Mouse (Mus musculus) bone marrow macrophage, adult 2 months (primary cell): Measurements from ENCODE around the gene Prkar2a. TPM values are rescaled to one million over a fixed set of nuclear protein-coding genes. Genes with fewer than 3 reads are reported as not detected.

Source experiments
- H3K27ac ChIP-seq: 2 replicates; pipeline ENCODE4 v1.5.1; 2012; ENCODE audit warnings: low read depth, low read length; ENCODE audit not compliant: insufficient read depth
- H3K4me1 ChIP-seq: 2 replicates; pipeline ENCODE4 v1.6.1; 2012; ENCODE audit warnings: low read length; ENCODE audit not compliant: control insufficient read depth, insufficient read depth
- H3K4me3 ChIP-seq: 2 replicates; pipeline ENCODE4 v1.5.1; 2012; ENCODE audit warnings: mild to moderate bottlenecking, low read length, moderate library complexity; ENCODE audit not compliant: insufficient read depth
- CTCF ChIP-seq: IDR thresholded peaks from 2 replicates; pipeline ENCODE4 v1.5.1; 2012; ENCODE audit warnings: low read depth, mild to moderate bottlenecking, low read length, moderate library complexity
- POLR2A ChIP-seq: IDR thresholded peaks from 2 replicates; pipeline ENCODE4 v1.6.1; 2012; ENCODE audit warnings: mild to moderate bottlenecking, low read depth, low read length, borderline replicate concordance
- polyA plus RNA-seq: library from polyadenylated mRNA; stranded (reverse); fragments of >200 nt; gene quantifications from 2 replicates; pipeline ENCODE4 v1.2.4, GENCODE M21; 2012; ENCODE audit not compliant: missing spikeins, insufficient read depth, insufficient read length

Prkar2a gene
- polyA plus RNA-seq, 1 experiment = 37.6 TPM

DNA sequence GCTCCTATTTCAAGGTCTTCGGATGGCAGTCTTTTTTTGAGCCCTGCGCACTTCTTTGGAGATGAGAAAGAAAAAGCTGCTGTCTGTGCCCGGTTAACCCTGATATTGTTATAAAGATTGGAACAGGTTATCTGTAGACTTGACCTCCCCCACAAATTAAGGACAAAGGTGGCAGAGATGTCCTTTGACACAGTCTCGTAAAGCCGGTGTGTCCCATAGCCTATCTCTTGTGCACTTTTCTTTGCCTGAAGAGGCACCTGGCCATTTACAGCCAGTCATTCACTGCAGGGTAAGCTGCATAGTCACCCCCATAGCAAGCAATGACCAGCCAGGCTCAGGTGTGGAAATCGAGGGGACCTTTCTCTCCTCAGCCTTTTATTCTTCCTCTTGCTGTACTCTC lies 26.5 kb upstream of the Prkar2a start:
- peaks cover 4% of the 10 kb centered on the region for H3K4me1 ChIP-seq
- peak overlapping the region; percentile 98 for H3K4me3 ChIP-seq
- TF ChIP-seq POLR2A (no peak), CTCF (no peak)
- H3K27ac ChIP-seq = no peak overlapping the region

- no peaks in the 10 kb centered on the region for H3K4me1 ChIP-seq
- no peak overlapping the region for H3K4me3 ChIP-seq
- TF ChIP-seq CTCF = no peak
- no peak for TF ChIP-seq POLR2A
- no peak overlapping the region for H3K27ac ChIP-seq
Measured at GRCm38 (mm10) chr9:108669875-108670274, 19.2 kb upstream of the Prkar2a start.

DNA sequence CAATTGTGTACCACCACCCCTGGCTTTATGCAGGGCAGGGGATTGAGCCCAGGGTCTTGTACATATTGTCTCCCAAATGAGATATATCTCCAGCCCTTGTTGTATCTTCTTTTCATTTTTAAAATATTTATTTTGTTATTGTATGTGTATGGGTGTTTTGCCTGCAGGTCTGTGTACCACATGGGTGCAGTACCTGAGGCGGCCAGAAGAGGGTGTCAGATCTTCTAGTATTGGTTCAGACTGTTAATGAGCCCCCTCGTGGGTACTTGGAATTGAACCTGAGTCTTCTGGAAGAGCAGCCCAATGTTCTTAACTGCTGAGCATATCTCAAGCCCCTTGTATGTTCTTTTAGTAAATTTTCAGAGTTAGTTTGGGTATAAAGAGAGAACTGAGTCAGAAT lies 16.0 kb upstream of the Prkar2a start:
- Histone ChIP-seq H3K4me3 (no peak overlapping the region), H3K27ac (no peak overlapping the region), H3K4me1 (no peaks in the 10 kb centered on the region)
- TF ChIP-seq POLR2A = no peak
- 0 out of 2 replicates have a peak, but pooled peaks have one; percentile 32 for TF ChIP-seq CTCF

GRCm38 (mm10) chr9:108680026-108680425 lies 9.1 kb upstream of the Prkar2a start:
- Histone ChIP-seq H3K4me3 (no peak overlapping the region), H3K4me1 (no peaks in the 10 kb centered on the region), H3K27ac (no peak overlapping the region)
- TF ChIP-seq POLR2A = no peak
- TF ChIP-seq CTCF = no peak

GRCm38 (mm10) chr9:108686475-108686887 lies 2.6 kb upstream of the Prkar2a start:
- no peak overlapping the region for H3K4me3 ChIP-seq
- TF ChIP-seq POLR2A (no peak), CTCF (no peak)
- no peak overlapping the region for H3K27ac ChIP-seq
- H3K4me1 ChIP-seq = peaks cover 7% of the 10 kb centered on the region

GRCm38 (mm10) chr9:108687181-108687580 lies 1.9 kb upstream of the Prkar2a start:
- Histone ChIP-seq H3K27ac (no peak overlapping the region), H3K4me1 (peaks cover 7% of the 10 kb centered on the region), H3K4me3 (no peak overlapping the region)
- no peak for TF ChIP-seq CTCF
- TF ChIP-seq POLR2A = no peak

DNA sequence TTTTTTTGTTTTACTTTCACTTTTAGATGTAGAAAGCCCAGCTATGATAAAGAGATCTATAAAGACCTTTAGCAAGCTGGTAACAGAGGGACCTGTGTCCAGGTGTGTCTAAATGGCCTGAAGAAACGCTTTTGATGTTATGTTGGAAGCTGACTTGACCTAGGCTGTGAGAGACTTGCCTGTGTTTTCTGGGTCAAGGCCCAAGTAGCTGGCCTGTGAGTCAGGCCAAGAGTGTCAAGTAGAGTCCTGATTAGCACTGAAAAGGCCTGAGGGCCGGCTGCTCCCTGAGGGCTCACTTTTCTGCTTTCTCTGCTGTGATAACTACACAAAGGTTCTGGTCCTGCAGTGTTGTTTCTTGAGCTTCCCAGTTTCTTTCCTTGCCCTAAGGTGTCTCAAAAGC lies 1.4 kb upstream of the Prkar2a start:
- peaks cover 7% of the 10 kb centered on the region for H3K4me1 ChIP-seq
- no peak overlapping the region for H3K27ac ChIP-seq
- H3K4me3 ChIP-seq = no peak overlapping the region
- TF ChIP-seq POLR2A = no peak
- TF ChIP-seq CTCF = no peak

- no peak overlapping the region for H3K4me3 ChIP-seq
- H3K27ac ChIP-seq = no peak overlapping the region
- TF ChIP-seq POLR2A (no peak), CTCF (no peak)
- H3K4me1 ChIP-seq = peaks cover 7% of the 10 kb centered on the region
Measured at GRCm38 (mm10) chr9:108688451-108688850, 663 bp upstream of the Prkar2a start.

DNA sequence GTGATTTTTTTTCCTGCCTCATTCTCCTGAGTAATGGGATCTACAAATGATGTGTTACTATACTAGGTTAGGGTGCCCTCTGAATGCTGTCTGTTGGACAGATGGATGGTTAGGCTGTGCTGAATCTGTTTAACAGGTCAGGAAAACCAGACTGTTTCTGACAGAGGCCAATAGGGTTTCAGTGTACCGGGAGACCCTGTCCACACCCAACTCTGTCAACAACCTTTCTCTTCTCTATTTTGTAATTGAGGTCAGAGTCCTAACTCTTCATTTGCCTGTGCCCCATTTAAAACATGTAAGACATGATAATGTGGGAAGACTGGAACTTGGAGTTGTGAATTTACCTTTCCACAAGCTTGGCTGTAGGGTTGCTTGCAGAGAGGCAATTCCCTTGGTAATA lies 879 bp downstream of the Prkar2a start:
- TF ChIP-seq CTCF (no peak), POLR2A (no peak)
- Histone ChIP-seq H3K27ac (no peak overlapping the region), H3K4me3 (no peak overlapping the region), H3K4me1 (peaks cover 13% of the 10 kb centered on the region)

- Histone ChIP-seq H3K4me3 (no peak overlapping the region), H3K27ac (peak overlapping the region; percentile 79), H3K4me1 (peaks cover 16% of the 10 kb centered on the region)
- TF ChIP-seq POLR2A (no peak), CTCF (no peak)
Measured at GRCm38 (mm10) chr9:108690914-108691313, 1.8 kb downstream of the Prkar2a start.

- peak overlapping the region; percentile 79 for H3K27ac ChIP-seq
- no peak for TF ChIP-seq POLR2A
- TF ChIP-seq CTCF = no peak
- peaks cover 16% of the 10 kb centered on the region for H3K4me1 ChIP-seq
- peak overlapping the region; percentile 73 for H3K4me3 ChIP-seq
Measured at GRCm38 (mm10) chr9:108691371-108691770, 2.3 kb downstream of the Prkar2a start.
